Comparison of ENCODE assay signal across 8 mouse cellular contexts in genomic region chr12:98920194-98920991, GRCm38 (mm10). TPM values are rescaled to one million over a fixed set of nuclear protein-coding genes. Genes with fewer than 3 reads are reported as not detected.
DNase-seq lines count a peak whose midpoint lies in the region; ATAC-seq lines count a peak whose summit lies in the region.

Ttc8 (plus strand) TSS chr12:98920574.

- peak within 1 kb of the TSS; percentile 73 for H3K9ac ChIP-seq in intestine, embryonic 14.5 days (ENCODE audit: low read length)

- H3K36me3 ChIP-seq in intestine, embryonic 14.5 days (ENCODE audit: control insufficient read depth, insufficient read depth, low read length) = no peaks in the 10 kb centered on the region

- intact Hi-C loops in gastrocnemius, postnatal 36 days (cut with DNase I) = no loop called here
- intact Hi-C loops in left cerebral cortex, postnatal 10 days (cut with DNase I) = no loop called here

- no peaks in the 10 kb centered on the region for H3K9me3 ChIP-seq in intestine, embryonic 14.5 days (ENCODE audit: control insufficient read depth, low read length)

- 0 out of 2 replicates have a peak, but pooled peaks cover 6% of the 10 kb centered on the region for H3K4me1 ChIP-seq in intestine, embryonic 14.5 days (replicated peaks; ENCODE audit: control insufficient read depth, insufficient read depth, low read length)

- peak; percentile 72 for DNase-seq in adrenal gland, adult 8-10 months
- peak; percentile 94 for DNase-seq in embryo, embryonic 9.5 days (ENCODE audit: extremely low spot score)
- DNase-seq in gastrocnemius, postnatal 36 days = peak; percentile 78 to 85
- peak; percentile 98 for DNase-seq in intestine, embryonic 14.5 days (ENCODE audit: low spot score)
- DNase-seq in left cerebral cortex, postnatal 10 days (ENCODE audit: extremely low spot score in 1 of 2, low spot score in 2 of 2) = peak; percentile 80 to 91
- DNase-seq in right cerebral cortex, postnatal 14 days = peak; percentile 84
- peak; percentile 77 for DNase-seq in urinary bladder, postnatal 25 days (ENCODE audit: low spot score)

- peak within 1 kb of the TSS; percentile 47 for H3K27ac ChIP-seq in intestine, embryonic 14.5 days (ENCODE audit: low read depth)

- H3K4me3 ChIP-seq in intestine, embryonic 14.5 days (ENCODE audit: low read depth, low read length) = peak within 1 kb of the TSS; percentile 63

- no peaks in the 10 kb centered on the region for H3K27me3 ChIP-seq in intestine, embryonic 14.5 days (replicated peaks; ENCODE audit: control insufficient read depth, insufficient read depth, low read length)

- under 1% methylated on average over 35 of the region's 35 CpGs for WGBS in intestine, embryonic 14.5 days

- peak within 1 kb of the TSS; percentile 79 for H3K4me2 ChIP-seq in intestine, embryonic 14.5 days (ENCODE audit: low read length)

- peak; percentile 99 for ATAC-seq in intestine, embryonic 14.5 days (replicated peaks; ENCODE audit: low FRiP score, low TSS enrichment, low read depth)
- peak; percentile 99 for ATAC-seq in megakaryocyte progenitor cell, adult 5-6 weeks (replicated peaks; ENCODE audit: poor library complexity)

RNA-seq across cellular contexts. Expression of gene Ttc8, which starts in this region (rescaled TPM):
- 10 to 100 TPM; 21.7 to 44.7 (median 31.8) TPM for total RNA-seq in adrenal gland, adult 8-10 months (2022)
- 1 to 10 TPM; 4.9 to 5.5 TPM for total RNA-seq in gastrocnemius, postnatal 36 days (2021)
- polyA plus RNA-seq in intestine, embryonic 14.5 days (2014; fragmentation: Nextera tagmentation; extraction: Ambion mirVana) = 24.9 and 28.0 TPM in 2 replicates
- 10 to 100 TPM; 27.4 to 35.0 TPM for total RNA-seq in left cerebral cortex, postnatal 10 days (2021)
- 3.9 and 7.0 TPM in 2 replicates for total RNA-seq in megakaryocyte progenitor cell, adult 5-6 weeks (2015)
- 5.4 and 6.2 TPM in 2 replicates for total RNA-seq in megakaryocyte progenitor cell, adult 5-6 weeks (2017)

Comparison
In these comparisons a context has a peak if more than half of its experiments do, and no peak if none do; other contexts are left out.
1. Peak in every context shown above with its lines: DNase-seq, ATAC-seq, H3K4me3 ChIP-seq and H3K27ac ChIP-seq.